Mouse (Mus musculus): Measurements from ENCODE around the gene Plscr2. TPM values are rescaled to one million over a fixed set of nuclear protein-coding genes. Genes with fewer than 3 reads are reported as not detected.

Gene Plscr2
- polyA plus RNA-seq, 1 experiment = 0.98 TPM

DNA sequence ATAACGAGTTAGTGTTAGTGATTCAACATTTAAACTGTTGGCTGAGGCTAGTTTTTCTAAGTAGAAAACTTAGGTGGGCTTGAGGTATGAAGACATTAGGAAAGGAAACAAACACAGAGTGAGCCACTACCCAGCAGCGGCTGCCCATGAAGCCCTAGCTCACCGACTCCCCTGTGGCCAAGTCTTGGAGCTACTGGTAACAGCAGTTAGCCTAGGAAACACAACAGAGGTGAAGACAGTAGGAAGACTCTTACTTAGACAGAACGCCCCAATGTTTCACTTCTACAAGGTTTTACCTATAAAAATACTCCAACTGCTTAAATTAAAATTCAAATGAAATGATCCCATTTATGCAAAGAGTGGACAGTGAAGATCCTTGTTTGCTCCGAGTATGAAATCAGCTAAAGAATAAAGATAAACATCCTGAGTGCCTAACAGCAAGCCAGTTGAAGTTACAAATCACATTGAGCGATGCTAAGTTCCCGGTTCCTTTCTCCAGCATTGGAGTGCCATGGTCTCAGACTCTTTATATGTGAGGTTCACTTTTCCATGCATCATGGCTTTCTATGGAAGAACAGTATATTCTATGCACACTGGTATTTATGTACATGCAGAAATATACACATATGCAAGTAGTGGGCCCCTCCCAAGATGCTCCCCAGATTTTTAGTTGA is 26.5 kb upstream of the Plscr2 start:
- Histone ChIP-seq H3K4me3 (ENCODE audit: extremely low read depth, insufficient read depth, insufficient read length) (no peak overlapping the region), H3K36me3 (ENCODE audit: control insufficient read depth, insufficient read depth, low read length) (no peaks in the 10 kb centered on the region), H3K27me3 (ENCODE audit: control insufficient read depth, insufficient read depth, low read length) (no peaks in the 10 kb centered on the region), H3K4me1 (ENCODE audit: control insufficient read depth, insufficient read depth, insufficient read length) (peaks cover 5% of the 10 kb centered on the region), H3K27ac (ENCODE audit: insufficient read depth, low read length) (no peak overlapping the region)
- 81% methylated on average over 7 of the region's 7 CpGs for WGBS
- no peak for DNase-seq (ENCODE audit: low read depth in 1 of 2, low spot score in 2 of 2)
- TF ChIP-seq CTCF (IDR thresholded peaks at IDR 0.05; ENCODE audit: extremely low read depth, insufficient read depth, insufficient read length, insufficient replicate concordance) (no peak), POLR2A (IDR thresholded peaks at IDR 0.05; ENCODE audit: low read depth, low read length) (no peak)

- 19% methylated on average over 7 of the region's 7 CpGs for WGBS
- peak within 1 kb of the TSS; percentile 81 for H3K27ac ChIP-seq (ENCODE audit: insufficient read depth, low read length)
- no peaks in the 10 kb centered on the region for H3K36me3 ChIP-seq (ENCODE audit: control insufficient read depth, insufficient read depth, low read length)
- TF ChIP-seq POLR2A (IDR thresholded peaks at IDR 0.05; ENCODE audit: low read depth, low read length) (no peak), CTCF (IDR thresholded peaks at IDR 0.05; ENCODE audit: extremely low read depth, insufficient read depth, insufficient read length, insufficient replicate concordance) (no peak)
- no peak for DNase-seq (ENCODE audit: low read depth in 1 of 2, low spot score in 2 of 2)
- peak within 1 kb of the TSS; percentile 68 for H3K4me3 ChIP-seq (ENCODE audit: extremely low read depth, insufficient read depth, insufficient read length)
- peaks cover 5% of the 10 kb centered on the region for H3K4me1 ChIP-seq (ENCODE audit: control insufficient read depth, insufficient read depth, insufficient read length)
- H3K27me3 ChIP-seq (ENCODE audit: control insufficient read depth, insufficient read depth, low read length) = no peaks in the 10 kb centered on the region
These were observed 26.0 kb upstream of the Plscr2 start, which contains the start of gene Plscr1 for GRCm38 (mm10) chr9:92249447-92249852. Gene Plscr1 (plus strand): TSS chr9:92249750.

GRCm38 (mm10) chr9:92249987-92250772 is 25.2 kb upstream of the Plscr2 start:
- under 1% methylated on average over 40 of the region's 40 CpGs for WGBS
- H3K36me3 ChIP-seq (ENCODE audit: control insufficient read depth, insufficient read depth, low read length) = no peaks in the 10 kb centered on the region
- H3K4me3 ChIP-seq (ENCODE audit: extremely low read depth, insufficient read depth, insufficient read length) = peak overlapping the region; percentile 68
- peak in 1 of 2 experiments; percentile 53 for DNase-seq (ENCODE audit: low read depth in 1 of 2, low spot score in 2 of 2)
- H3K27ac ChIP-seq (ENCODE audit: insufficient read depth, low read length) = peak overlapping the region; percentile 81
- no peak for TF ChIP-seq CTCF (IDR thresholded peaks at IDR 0.05; ENCODE audit: extremely low read depth, insufficient read depth, insufficient read length, insufficient replicate concordance)
- TF ChIP-seq POLR2A (IDR thresholded peaks at IDR 0.05; ENCODE audit: low read depth, low read length) = no peak
- H3K27me3 ChIP-seq (ENCODE audit: control insufficient read depth, insufficient read depth, low read length) = no peaks in the 10 kb centered on the region
- peaks cover 5% of the 10 kb centered on the region for H3K4me1 ChIP-seq (ENCODE audit: control insufficient read depth, insufficient read depth, insufficient read length)

DNA sequence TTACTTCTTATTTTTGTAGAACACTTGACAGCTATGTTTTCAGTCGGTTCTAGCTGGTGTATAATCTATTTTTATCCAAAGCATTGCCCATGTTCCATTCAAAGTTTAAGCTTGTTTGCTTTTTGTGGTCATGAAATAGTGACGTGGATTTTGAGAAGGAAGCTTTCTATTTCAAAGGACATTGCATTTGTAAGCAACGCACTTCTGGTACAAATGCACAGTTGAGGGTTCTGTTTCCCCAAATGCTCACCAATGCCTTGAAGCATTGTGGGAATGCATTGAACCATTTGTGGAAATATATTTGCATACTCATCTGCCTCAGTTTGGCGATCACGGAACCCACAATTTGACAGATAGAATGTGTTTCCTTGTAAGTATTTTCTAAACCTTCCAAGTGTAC is 22.7 kb upstream of the Plscr2 start:
- Histone ChIP-seq H3K4me1 (ENCODE audit: control insufficient read depth, insufficient read depth, insufficient read length) (peaks cover 5% of the 10 kb centered on the region), H3K27me3 (ENCODE audit: control insufficient read depth, insufficient read depth, low read length) (no peaks in the 10 kb centered on the region), H3K36me3 (ENCODE audit: control insufficient read depth, insufficient read depth, low read length) (no peaks in the 10 kb centered on the region), H3K4me3 (ENCODE audit: extremely low read depth, insufficient read depth, insufficient read length) (no peak overlapping the region), H3K27ac (ENCODE audit: insufficient read depth, low read length) (no peak overlapping the region)
- TF ChIP-seq CTCF (IDR thresholded peaks at IDR 0.05; ENCODE audit: extremely low read depth, insufficient read depth, insufficient read length, insufficient replicate concordance) (no peak), POLR2A (IDR thresholded peaks at IDR 0.05; ENCODE audit: low read depth, low read length) (no peak)
- 21% methylated on average over 5 of the region's 5 CpGs for WGBS
- no peak for DNase-seq (ENCODE audit: low read depth in 1 of 2, low spot score in 2 of 2)

DNA sequence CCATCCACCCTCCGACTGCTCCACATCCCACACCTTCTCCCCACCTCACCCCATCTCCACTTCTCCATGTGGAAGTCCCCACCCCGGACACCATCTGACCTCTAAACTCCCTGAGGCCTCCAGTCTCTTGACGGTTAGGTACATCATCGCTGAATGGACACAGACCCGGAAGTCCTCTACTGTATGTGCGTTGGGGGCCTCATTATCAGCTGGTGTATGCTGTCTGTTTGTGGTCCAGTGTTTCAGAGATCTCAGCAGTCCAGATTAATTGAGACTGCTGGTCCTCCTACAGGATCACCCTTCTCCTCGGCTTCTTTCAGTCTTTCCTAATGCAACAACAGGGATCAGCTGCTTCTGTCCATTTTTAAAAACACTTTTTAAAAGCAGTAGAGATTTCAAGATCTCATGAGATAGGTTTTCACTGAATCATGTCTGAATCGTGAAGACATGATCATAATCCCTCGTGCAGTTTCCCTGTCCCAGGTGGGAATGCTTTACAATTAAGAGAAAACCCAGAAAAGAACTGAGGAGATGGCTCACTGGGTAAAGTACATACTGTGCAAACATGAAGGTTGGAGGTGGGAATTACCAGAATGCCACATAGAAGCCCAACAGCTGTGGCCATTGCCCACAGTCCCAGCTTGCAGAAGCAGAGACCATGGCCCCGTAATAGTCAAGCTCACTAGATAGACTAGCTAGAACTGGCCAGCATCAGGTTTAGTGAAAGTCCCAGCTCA is 21.6 kb upstream of the Plscr2 start:
- no peak overlapping the region for H3K4me3 ChIP-seq (ENCODE audit: extremely low read depth, insufficient read depth, insufficient read length)
- H3K27ac ChIP-seq (ENCODE audit: insufficient read depth, low read length) = no peak overlapping the region
- no peak for DNase-seq (ENCODE audit: low read depth in 1 of 2, low spot score in 2 of 2)
- TF ChIP-seq POLR2A (IDR thresholded peaks at IDR 0.05; ENCODE audit: low read depth, low read length) (no peak), CTCF (IDR thresholded peaks at IDR 0.05; ENCODE audit: extremely low read depth, insufficient read depth, insufficient read length, insufficient replicate concordance) (no peak)
- H3K4me1 ChIP-seq (ENCODE audit: control insufficient read depth, insufficient read depth, insufficient read length) = peaks cover 5% of the 10 kb centered on the region
- H3K27me3 ChIP-seq (ENCODE audit: control insufficient read depth, insufficient read depth, low read length) = no peaks in the 10 kb centered on the region
- H3K36me3 ChIP-seq (ENCODE audit: control insufficient read depth, insufficient read depth, low read length) = no peaks in the 10 kb centered on the region
- 84% methylated on average over 10 of the region's 10 CpGs for WGBS

- TF ChIP-seq CTCF (IDR thresholded peaks at IDR 0.05; ENCODE audit: extremely low read depth, insufficient read depth, insufficient read length, insufficient replicate concordance) = no peak
- TF ChIP-seq POLR2A (IDR thresholded peaks at IDR 0.05; ENCODE audit: low read depth, low read length) = no peak
- H3K27ac ChIP-seq (ENCODE audit: insufficient read depth, low read length) = no peak overlapping the region
- H3K27me3 ChIP-seq (ENCODE audit: control insufficient read depth, insufficient read depth, low read length) = no peaks in the 10 kb centered on the region
- H3K4me1 ChIP-seq (ENCODE audit: control insufficient read depth, insufficient read depth, insufficient read length) = peaks cover 1% of the 10 kb centered on the region; the same call in 1 of the 2 replicates
- WGBS = 81% methylated on average over 7 of the region's 7 CpGs
- DNase-seq (ENCODE audit: low read depth in 1 of 2, low spot score in 2 of 2) = no peak
- H3K4me3 ChIP-seq (ENCODE audit: extremely low read depth, insufficient read depth, insufficient read length) = no peak overlapping the region
- H3K36me3 ChIP-seq (ENCODE audit: control insufficient read depth, insufficient read depth, low read length) = no peaks in the 10 kb centered on the region; the same call in 1 of the 2 replicates
These were observed 14.8 kb upstream of the Plscr2 start for GRCm38 (mm10) chr9:92260481-92261159.

Measured in spleen, adult 2 months (tissue).